Mouse (Mus musculus) megakaryocyte, adult 5-6 weeks (primary cell): ENCODE results near the gene Tspan5. TPM values are rescaled to one million over a fixed set of nuclear protein-coding genes. Genes with fewer than 3 reads are reported as not detected.
A peak's percentile ranks its signal among the peaks of the same experiment; 100 is the strongest.

Experiments
- ATAC-seq: 2 replicates; pipeline ENCODE4 v1.8.0; 2016; ENCODE audit warnings: mild to moderate bottlenecking, inconsistent platforms; ENCODE audit not compliant: poor library complexity, severe bottlenecking
- total RNA-seq, 2 experiments: library from RNA; stranded (forward) in 1 of 2; stranded (reverse) in 1 of 2; fragments of 153-499, 151-499 nt in 1 of 2; fragments of 221-1000, 200-1000 nt in 1 of 2; gene quantifications; 2 replicates each; pipeline versions ENCODE4 v1.2.3 to v1.2.4; 2015 to 2017

The Tspan5 gene
- total RNA-seq, 2 experiments from 2014 or later: 24.4 to 39.0 TPM

DNA sequence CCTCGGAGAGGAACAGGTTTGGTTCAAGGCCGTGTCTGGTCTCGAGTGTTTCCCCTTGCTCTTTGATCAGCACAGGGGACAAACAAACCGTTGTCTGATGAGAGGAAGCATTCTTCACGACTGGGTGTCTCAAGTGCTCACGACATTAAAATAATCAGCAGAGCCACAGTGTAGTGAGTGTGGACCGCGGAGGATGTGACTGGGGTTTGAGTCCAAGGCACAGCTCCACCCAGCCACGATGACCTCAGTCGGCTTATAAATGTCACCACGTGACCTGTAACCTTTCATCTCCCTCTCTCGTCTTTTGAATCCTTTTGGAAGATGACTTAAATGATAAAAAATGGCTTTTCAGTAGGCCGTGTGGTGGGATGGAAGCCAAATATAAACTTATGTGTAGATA is 126.4 kb downstream of the Tspan5 start:
- ATAC-seq: no peak

DNA sequence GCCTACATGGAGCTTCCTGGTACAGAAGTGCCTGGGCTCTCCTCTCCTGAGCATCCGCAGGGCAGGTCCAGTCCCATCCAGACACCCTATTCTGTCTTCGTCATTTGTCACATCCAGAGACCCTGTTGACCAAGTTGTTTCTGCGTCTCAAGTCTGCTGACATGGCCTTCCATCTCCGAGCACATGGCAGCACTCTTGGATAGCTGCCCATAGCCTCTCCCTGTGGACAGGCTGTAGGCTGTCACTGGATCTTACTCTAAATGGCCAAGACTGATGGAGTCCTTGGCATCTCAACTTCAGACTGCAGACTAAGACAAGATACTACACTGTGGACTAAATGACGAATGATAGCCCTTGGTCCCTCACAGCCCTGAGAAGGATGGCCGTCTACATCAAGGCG is 133.3 kb downstream of the Tspan5 start:
- no peak for ATAC-seq

DNA sequence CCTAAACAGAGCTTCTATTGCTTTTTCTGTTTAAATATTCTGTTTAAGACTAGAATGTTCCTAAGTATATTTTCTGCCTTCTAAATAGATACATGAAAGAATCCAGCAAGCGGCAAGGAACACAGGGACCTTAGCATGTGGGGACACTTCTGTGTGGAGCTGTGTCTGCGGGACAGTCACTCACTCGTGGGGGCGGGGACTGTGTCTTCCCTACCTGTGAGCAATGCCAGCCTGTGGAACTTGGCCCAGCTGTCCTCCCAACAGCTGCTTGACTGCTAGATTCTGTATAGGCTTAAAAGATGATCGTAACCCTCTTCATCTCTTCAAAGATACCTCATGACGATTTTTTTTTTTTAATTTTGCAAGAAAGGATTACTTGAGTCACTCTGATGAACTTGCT is 133.9 kb downstream of the Tspan5 start:
- ATAC-seq: no peak

DNA sequence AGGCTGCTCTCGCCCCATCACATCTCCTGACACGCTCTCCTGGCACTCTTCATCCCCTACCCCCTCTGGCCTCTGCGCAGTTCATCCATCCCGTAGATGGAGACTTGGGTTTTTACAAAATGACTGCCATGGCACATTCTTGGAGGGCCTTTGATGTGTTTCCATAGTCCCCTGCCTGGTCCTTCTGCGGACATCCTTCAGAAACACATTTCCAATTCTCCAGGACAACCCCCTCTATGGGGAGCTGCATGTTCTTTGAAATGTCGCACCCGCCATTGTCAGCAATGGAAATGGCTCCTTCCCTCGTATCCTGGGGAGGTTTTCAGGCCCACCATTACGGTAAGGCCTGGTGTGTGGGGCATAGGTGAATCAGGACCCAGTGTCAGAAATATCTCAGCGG is 134.4 kb downstream of the Tspan5 start:
- no peak for ATAC-seq

DNA sequence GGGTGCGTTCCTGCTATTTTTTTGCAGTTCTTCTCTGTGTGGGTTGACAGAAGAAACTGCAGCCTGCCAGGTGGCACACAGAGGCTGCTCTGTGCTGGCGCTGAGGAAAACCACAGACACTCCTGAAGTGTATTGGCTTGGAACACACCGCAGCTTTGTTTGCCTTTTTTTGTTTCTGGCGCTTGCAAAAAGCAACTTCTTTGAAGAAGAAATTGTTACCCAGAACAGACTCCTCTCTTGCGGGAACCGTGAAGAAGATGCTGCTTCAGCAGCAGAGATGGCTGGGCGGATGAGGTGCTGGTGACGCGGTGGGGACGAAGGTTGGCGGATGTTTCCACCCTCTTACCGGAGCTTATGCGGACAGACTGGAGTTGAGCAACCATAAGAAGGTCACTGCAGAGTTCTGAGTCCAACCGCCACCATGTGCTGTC is 135.0 kb downstream of the Tspan5 start:
- no peak for ATAC-seq

DNA sequence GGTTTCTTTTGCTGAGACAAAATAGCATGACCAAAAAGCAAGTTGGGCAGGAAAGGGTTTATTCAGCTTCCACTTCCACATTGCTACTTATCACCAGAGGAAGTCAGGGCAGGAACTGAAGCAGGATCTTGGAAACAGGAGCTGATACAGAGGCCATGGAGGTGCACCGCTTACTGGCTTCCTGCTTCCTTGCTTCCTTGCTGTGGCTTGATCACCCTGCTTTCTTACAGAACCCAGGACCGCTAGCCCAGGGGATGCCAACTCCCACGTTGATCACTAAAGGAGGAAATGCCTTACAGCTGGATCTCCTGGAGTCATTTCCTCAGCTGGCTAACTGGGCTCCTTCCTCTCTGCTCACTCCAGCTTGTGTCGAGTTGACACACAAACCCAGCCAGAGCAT is 135.7 kb downstream of the Tspan5 start:
- no peak for ATAC-seq

DNA sequence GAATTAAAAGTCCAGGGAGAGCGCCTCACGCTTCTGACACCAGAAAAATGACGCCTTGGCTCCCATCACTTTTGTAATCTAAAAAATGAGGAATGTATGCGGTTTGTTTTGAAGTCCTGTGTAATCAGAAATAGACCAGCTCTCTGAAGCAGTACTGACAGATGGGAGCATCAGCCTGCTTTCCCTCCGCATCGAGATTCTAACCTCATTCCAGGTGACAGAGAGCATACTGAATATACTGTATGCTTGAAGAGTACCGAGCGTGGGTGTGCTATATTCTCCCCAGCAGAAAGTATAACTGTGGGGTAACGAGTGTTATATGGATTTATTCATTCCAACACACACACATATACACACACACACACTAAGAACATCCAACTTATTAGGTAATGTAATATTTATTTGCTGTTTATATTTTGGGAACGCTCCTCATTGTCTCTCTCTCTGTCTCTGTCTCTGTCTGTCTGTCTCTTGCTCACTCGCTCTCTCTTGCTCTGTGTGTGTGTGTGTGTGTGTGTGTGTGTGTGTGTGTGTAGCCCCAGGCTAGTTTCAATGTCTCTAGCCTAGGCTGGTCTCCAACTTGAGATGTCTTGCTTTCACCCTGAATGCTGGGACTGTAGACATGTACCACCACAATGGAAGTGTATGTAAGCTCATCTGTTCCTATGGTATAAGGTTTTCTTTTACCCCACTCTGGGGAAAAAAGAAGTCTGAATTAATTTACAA is 139.2 kb downstream of the Tspan5 start:
- ATAC-seq: no peak

DNA sequence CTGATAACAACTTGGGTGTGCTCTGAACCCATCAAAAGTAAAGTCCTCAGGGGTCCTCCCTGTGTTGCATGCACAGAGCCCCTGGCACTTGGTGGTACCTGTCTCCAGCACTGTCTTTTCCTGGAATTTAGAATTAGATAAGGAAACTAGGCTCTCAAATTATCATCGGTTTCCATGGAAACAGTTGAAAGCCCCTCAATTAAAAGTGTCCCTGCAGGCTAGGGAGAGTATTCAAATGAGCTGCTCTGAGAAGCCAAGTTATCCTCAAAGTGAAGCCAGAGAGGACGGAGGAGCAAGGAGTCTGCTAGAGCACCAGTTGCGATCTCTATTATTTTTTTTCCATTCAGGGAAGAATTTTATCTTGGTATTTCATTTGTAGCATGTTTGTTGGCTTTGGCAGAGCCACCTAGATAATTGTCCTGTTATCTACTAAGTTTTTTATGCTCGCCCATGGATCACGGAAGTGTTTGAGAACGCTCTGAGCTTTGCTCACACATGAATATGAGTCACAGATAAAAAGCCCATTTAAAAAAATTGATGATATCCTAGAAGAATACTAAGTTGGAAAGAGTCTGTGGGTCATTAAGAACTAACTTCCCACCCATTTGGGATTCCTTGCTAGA is 139.8 kb downstream of the Tspan5 start:
- no peak for ATAC-seq

DNA sequence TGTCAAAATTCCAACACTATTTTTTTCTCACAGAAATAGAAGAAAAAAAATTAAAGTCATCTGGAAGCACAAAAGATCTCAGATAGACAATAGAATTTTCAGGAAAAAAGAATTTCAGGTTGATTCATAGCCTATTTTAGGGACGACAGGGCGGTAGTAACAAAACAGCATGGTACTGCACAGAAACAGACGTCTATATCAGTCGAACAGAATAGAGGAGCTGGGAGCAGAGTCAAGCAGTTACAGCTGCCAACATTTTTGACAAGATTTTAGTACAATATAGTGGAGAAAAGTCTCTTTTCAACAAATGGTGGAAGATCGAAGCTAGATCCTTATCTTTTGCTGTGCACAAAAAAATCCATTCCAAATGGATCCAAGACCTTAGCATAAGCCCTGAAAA is 144.1 kb downstream of the Tspan5 start:
- no peak for ATAC-seq

DNA sequence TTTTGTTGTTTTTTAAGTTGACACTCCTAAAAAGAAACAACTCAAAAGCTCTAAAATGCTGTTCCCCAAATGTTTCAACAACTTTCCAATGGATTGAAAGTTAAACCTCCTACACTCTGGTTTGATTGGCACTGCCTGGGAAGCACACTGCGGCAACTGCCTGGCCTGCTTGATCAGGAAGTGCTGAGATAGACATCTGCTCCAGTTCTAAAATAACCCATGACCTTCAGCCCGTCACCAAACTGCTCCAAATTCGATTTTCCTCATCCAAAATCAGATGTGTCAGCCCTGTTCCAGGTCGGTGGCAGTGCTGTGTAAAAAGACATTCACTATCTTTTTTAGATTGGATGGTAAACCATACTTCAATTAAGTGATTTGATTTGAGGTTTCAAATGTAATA is 147.2 kb downstream of the Tspan5 start:
- no peak for ATAC-seq

DNA sequence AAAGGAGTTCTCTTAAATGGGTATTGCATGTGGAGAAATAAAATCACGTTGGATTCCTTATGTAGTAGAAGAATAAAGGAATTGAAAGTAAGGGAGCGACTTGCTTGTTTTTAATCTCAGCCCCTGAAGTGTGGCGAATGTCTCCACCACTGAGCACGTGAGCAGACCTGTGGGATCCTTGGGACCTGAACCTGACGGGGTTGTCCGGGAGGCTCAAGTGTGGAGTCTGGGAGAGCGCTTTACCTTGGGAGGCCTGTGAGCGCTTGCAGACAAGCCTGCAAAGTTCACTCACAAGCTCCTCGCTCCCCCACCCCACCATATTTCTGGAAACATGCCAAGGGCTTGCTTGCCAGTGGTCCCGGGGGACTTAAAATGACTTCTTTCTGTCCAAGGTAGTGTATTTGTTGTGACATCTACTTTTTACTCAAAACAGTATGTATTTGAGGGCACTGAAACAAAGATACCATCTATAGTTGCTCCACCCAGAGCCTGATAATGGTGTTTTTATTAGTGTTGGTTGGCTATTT is 147.8 kb downstream of the Tspan5 start:
- ATAC-seq: no peak

DNA sequence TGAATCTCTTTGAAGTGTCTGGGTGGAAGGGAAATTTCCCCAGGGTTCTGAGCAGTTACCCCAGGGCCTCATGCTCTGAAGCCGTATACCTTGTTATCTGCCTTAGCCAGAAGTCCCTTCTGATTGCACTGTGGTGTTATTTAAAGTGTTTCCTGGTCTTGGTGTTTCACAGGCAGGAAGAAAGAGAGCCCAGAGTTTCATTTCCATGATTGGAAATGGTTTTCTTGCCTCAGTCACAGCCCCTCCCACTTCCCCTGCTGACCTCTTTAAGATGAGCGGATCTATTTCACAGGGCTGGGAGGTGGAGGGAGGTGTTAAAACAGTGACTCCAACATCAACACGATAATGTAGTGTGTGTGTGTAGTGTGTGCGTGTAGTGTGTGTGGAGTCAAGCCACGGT is 151.5 kb downstream of the Tspan5 start:
- peak; percentile 66 for ATAC-seq

DNA sequence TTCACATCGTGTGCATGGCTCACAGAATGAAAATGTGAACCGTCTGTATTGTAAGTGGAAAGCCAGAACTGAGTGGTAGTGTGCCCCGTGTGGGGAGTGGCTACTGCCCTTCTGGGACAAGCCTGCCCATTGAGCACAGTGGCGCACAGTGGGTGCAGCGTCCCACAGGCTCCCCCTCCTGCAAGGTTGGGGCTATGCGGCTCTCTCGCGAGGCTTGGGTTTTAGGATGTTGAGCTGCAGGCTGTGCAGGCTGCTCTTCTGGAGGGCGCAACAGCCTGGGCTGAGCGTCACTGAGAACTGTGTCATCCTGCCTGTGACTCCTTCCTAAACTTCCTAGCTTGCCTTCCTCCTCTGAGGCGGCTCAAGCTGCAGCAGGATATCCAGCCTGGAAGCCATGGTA is 155.5 kb downstream of the Tspan5 start:
- no peak; the same call in 1 of the 2 replicates for ATAC-seq

DNA sequence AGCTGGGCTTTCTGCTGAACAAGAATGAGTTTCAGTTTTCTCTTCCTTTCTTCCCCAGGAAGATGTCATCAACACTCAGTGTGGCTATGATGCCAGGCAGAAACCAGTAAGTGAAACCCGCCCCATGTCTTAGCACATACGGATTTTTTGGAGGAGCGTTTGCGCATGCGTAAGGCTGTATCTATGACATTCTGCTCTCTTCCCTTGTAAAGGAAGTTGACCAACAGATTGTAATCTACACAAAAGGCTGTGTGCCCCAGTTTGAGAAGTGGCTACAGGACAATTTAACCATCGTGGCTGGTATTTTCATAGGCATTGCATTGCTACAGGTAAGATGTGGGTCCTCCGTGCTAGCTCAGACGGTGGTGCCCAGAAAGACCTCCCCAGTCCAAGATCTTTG is 156.1 kb downstream of the Tspan5 start:
- ATAC-seq: peak; percentile 53

DNA sequence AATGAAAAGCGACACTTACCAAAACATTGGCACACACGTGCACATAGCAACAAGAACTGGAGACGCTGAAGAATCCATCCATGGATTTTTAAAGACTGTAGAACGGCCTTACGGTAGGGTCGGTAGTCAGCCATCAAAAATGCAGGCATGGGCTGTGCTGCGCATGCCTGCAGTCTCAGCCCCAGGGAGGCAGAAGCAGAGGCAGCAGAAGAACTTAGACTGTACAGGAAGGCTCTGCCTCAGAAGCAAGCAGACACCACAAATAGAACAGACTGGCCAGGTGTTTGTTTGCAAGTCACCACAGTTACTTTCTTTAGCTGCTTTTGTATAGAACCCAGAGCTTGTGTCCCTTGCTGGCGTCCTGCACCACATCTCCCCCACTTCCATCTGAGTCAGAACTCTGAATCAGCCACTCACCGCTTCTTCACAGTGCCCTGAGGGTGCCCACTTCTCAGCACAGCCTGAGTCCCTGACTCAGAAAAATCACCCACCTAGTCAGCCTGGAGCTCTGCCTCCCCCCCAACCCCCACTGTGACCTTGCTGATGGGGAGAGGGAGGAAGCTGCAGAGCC is 158.7 kb downstream of the Tspan5 start:
- ATAC-seq: no peak

DNA sequence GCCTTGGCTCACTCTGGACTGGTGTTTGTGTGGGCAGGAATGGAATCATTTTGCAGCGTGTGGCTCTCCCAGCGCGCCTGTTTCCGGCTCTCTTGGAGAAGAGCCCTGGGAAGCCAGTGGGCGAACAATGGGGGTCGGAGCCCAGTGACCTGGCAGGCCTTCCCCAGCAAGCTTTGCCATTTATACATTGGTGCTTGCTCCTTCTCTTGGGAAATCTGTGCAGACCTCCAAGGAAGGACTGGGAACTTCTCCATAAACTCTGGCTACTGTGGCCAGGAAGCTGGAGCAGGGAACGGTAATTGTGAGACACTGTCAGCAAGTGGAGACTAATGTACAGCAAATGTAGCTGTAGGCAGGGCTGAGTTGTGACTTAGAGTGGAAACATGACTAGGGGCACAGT is 163.7 kb downstream of the Tspan5 start:
- ATAC-seq: no peak

DNA sequence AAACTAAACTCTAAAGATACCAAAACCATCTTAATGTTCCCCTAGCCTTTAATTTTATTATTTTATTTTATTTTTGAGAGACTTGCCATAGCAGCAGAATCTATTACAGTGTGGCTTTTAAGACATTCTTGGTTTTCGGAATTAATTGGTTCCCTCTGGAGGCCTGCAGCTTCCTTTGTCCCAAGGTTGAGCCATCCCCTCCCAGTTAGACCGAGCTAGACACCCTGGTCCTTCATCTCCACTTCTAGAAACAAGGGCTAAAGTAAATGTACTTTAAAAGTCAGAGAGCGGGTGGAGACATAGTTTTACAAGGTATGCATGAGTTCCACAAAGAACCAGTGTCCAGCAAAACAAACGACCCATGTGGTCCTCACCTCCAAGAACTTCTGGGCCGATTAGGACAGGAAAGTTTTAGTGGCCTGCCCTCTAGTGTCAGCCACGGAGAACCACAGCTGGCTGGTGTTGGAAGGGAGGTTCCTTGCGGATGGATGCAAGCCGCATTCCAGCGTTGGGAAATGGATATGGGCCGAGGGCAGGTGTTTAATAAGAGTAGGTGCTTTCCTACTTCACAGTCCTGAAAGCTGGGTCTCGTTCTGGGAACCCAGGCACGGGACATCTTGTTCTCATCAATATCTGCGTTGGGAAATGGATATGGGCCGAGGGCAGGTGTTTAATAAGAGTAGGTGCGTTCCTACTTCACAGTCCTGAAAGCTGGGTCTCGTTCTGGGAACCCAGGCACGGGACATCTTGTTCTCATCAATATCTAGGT is 164.3 kb downstream of the Tspan5 start:
- ATAC-seq: peak; percentile 79

DNA sequence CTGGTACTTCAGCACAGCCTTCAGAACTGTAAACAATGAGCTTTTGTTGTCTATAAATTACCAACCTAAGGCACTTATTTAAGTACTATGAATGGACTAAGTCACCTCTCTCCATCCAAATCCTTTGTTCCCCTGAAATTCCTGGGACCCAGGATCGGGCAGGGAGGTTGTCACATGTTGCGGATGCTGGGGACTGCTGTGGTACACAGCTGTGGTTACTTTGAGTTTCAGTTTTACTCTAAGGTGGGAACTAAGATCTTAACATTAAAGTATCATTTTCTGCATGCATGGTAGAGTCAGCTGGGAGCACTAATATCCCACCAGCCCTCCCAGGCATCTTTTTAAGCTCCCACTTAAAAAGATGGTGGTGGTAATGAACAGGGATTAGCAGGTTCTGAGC is 167.3 kb downstream of the Tspan5 start:
- ATAC-seq: no peak

DNA sequence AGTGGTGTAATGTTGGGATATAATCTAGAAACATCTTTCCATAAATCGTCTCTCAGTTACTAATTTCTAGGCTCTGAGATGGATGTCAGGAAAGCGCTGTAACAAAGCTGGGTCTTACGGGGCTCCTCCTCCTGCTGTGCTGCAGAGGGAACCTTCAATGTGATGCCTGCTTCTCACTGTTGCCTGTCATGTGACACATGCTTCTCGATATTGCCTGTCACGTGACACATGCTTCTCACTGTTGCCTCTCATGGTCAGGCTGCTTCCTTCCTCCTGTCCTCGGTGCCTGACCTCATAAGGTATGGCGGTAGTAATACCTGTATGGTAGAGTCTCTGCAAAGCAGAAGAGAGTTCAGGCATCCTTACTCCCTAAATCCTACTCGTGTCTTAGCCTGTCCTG is 170.5 kb downstream of the Tspan5 start:
- ATAC-seq: no peak

DNA sequence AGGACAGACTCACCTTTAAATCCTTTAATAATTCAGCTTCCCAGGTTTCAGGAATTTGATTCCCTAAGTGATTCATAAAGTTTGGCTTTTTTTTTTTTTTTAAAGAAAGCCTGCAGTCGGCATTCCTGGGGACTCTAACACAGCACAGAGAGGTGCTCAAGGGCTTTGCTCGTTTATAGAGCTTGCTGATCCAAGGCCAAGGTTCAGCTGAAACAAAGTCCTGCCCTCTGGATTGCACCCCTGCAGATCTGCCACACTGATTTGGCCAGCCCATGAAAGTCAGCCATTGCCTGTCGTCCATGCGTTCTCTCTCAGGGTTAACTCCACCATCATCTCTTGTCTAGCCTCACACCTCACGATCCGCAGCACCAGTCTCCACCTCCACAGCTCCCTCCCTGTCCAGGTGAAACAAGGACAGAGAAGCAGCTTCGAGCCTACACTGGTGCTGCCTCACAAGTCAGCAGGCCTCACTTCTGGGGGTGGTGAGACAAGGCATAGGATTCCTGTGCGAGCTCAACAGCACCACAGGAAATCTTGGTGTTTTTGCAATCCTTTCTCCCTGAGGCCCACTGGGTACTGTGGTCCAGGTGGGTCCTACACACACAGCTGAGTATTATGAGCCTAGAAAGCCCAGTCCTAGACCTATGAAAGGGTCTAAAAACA is 172.8 kb downstream of the Tspan5 start:
- ATAC-seq: no peak

DNA sequence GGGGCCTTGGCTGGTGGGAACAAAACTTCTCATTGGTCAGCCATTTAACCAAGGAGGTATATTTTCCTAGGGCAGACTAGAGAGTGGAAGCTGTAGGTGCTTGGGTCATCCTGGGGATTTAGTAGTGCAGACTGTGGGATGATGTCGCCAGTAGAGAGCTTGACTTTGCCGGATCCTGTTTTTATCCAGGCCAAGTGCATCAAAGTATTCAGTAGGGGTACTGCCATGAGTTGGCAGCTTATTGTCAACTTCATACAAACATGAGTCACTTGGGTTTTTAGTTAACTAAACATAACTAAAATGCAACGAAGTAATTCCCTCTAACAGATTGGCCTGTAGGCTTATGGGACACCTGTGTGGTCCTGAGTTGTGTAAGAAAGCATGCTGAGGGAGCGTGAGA is 174.6 kb downstream of the Tspan5 start:
- ATAC-seq: no peak
